In the genomic region with DNA sequence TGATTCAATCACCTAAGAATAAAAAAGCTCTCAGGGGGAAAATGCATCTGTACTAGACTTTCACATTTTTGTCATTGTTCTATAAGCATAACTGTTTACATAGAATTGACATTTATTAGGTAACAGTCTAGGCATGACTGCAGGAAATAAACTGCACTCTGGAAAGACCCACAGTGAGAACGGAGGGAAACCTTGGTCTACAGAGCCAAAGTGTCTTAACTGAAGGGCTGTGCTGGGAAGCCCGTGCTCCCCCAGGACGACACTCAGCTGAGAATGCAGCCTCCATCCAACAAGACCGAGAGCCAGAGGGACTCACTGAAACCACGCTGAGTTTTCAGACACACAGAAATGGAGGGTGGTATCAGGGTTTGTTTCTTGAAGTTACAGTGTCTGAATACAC, we compare ENCODE assay signal across 32 mouse cellular contexts. TPM values are rescaled to one million over a fixed set of nuclear protein-coding genes. Genes with fewer than 3 reads are reported as not detected.
DNase-seq lines count a peak whose midpoint lies in the region; ATAC-seq lines count a peak whose summit lies in the region.
"Had no signal": no experiment of that assay in that cellular context is flagged by ENCODE, and none has a peak within 500 bp of the region (broad histone marks: within the 10 kb centered on the region; RNA-seq: fewer than 3 reads in every experiment).

No protein-coding gene starts in this region.

- no peak overlapping the region for H3K4me2 ChIP-seq in lung, embryonic 15.5 days
- no peak overlapping the region for H3K4me2 ChIP-seq in hindbrain, embryonic 14.5 days (replicated peaks)
- H3K4me2 ChIP-seq: embryonic facial prominence, embryonic 13.5 days; forebrain, embryonic 12.5 days; forebrain, embryonic 15.5 days; heart, embryonic 12.5 days; heart, embryonic 15.5 days; hindbrain, embryonic 13.5 days had no signal

- H3K27ac ChIP-seq in lung, embryonic 15.5 days: peak overlapping the region; percentile 78
- H3K27ac ChIP-seq in hindbrain, embryonic 14.5 days: no peak overlapping the region
- H3K27ac ChIP-seq: embryonic facial prominence, embryonic 13.5 days; forebrain, embryonic 12.5 days; forebrain, embryonic 15.5 days; heart, embryonic 15.5 days; hindbrain, embryonic 10.5 days; hindbrain, embryonic 13.5 days; hindbrain, postnatal 0 days had no signal

- no peaks in the 10 kb centered on the region for H3K9me3 ChIP-seq in lung, embryonic 15.5 days
- no peaks in the 10 kb centered on the region for H3K9me3 ChIP-seq in hindbrain, embryonic 14.5 days (ENCODE audit: control insufficient read depth, low read length)
- H3K9me3 ChIP-seq: embryonic facial prominence, embryonic 13.5 days; forebrain, embryonic 12.5 days; forebrain, embryonic 15.5 days; G1E; heart, embryonic 12.5 days; heart, embryonic 15.5 days; hindbrain, embryonic 10.5 days; hindbrain, embryonic 13.5 days had no signal

- H3K4me3 ChIP-seq in lung, embryonic 15.5 days: no peak overlapping the region
- no peak overlapping the region for H3K4me3 ChIP-seq in hindbrain, embryonic 14.5 days (replicated peaks; ENCODE audit: low read length)
- H3K4me3 ChIP-seq: embryonic facial prominence, embryonic 13.5 days; erythroblast, embryonic 14.5 days; forebrain, embryonic 12.5 days; forebrain, embryonic 15.5 days; heart, embryonic 12.5 days; heart, embryonic 15.5 days; hindbrain, embryonic 10.5 days; hindbrain, embryonic 13.5 days had no signal

- ATAC-seq in lung, embryonic 15.5 days (ENCODE audit: borderline replicate concordance, extremely low read depth, low FRiP score, low TSS enrichment): peak; percentile 85
- no peak for ATAC-seq in hindbrain, embryonic 14.5 days (ENCODE audit: low FRiP score)
- ATAC-seq: forebrain, embryonic 15.5 days; hindbrain, postnatal 0 days; inflammation-experienced regulatory T-cells, adult 6 months; Patski had no signal

- 19% methylated on average over 5 of the region's 5 CpGs for WGBS in lung, embryonic 15.5 days
- 81% methylated on average over 5 of the region's 5 CpGs for WGBS in hindbrain, embryonic 14.5 days

- no peak overlapping the region for H3K9ac ChIP-seq in lung, embryonic 15.5 days
- no peak overlapping the region for H3K9ac ChIP-seq in hindbrain, embryonic 14.5 days
- H3K9ac ChIP-seq: embryonic facial prominence, embryonic 13.5 days; forebrain, embryonic 12.5 days; forebrain, embryonic 15.5 days; heart, embryonic 12.5 days; heart, embryonic 15.5 days; hindbrain, embryonic 13.5 days had no signal

- H3K36me3 ChIP-seq in lung, embryonic 15.5 days: no peaks in the 10 kb centered on the region
- H3K36me3 ChIP-seq in hindbrain, embryonic 14.5 days (replicated peaks; ENCODE audit: control insufficient read depth, insufficient read depth): no peaks in the 10 kb centered on the region
- H3K36me3 ChIP-seq: embryonic facial prominence, embryonic 13.5 days; forebrain, embryonic 12.5 days; forebrain, embryonic 15.5 days; heart, embryonic 12.5 days; heart, embryonic 15.5 days; hindbrain, embryonic 10.5 days; hindbrain, embryonic 13.5 days had no signal

- H3K4me1 ChIP-seq in lung, embryonic 15.5 days: peaks cover 44% of the 10 kb centered on the region
- H3K4me1 ChIP-seq in hindbrain, embryonic 14.5 days (replicated peaks; ENCODE audit: control insufficient read depth, insufficient read depth, low read length): no peaks in the 10 kb centered on the region
- H3K4me1 ChIP-seq: forebrain, embryonic 12.5 days; forebrain, embryonic 15.5 days; hindbrain, embryonic 13.5 days had no signal

- H3K27me3 ChIP-seq in lung, embryonic 15.5 days: no peaks in the 10 kb centered on the region
- no peaks in the 10 kb centered on the region for H3K27me3 ChIP-seq in hindbrain, embryonic 14.5 days (ENCODE audit: control insufficient read depth, insufficient read depth, low read length)
- H3K27me3 ChIP-seq: CH12.LX; embryonic facial prominence, embryonic 13.5 days; forebrain, embryonic 12.5 days; forebrain, embryonic 15.5 days; heart, embryonic 12.5 days; heart, embryonic 15.5 days; hindbrain, embryonic 13.5 days; Patski had no signal

- DNase-seq in adrenal gland, postnatal 14 days: peak; percentile 35
- no peak for DNase-seq in adrenal gland, adult 2 months
- no peak for DNase-seq in lung, postnatal 14 days
- DNase-seq in lung, postnatal 10 days: peak; percentile 15
- no peak for DNase-seq in lung, adult 18-20 months
- no peak for DNase-seq in hindbrain, embryonic 14.5 days (ENCODE audit: low spot score)
- DNase-seq: B cell, adult 2 months; cerebellum, adult 11-12 months; cerebellum, adult 8-10 months; cerebellum, postnatal 10 days; cerebellum, postnatal 36 days; gastrocnemius, postnatal 25 days; heart, adult 18-20 months; heart, postnatal 10 days; heart, postnatal 36 days had no signal

RNA-seq across cellular contexts. Expression of a gene that starts 24.8 kb away (rescaled TPM):
- total RNA-seq in adrenal gland, postnatal 14 days (2021): 23.0 and 27.2 TPM in 2 replicates
- 10 to 100 TPM in 1 of 2 experiments, 1 to 10 TPM in 1; 9.1 to 11.5 TPM for total RNA-seq in adrenal gland, adult 2 months (2021)
- polyA plus RNA-seq in adrenal gland, adult 2 months (2012; rRNA removed): 0.20 TPM in 1 of 2 replicates, not detected in the other
- polyA plus RNA-seq in lung, embryonic 15.5 days (2015; fragmentation: Nextera tagmentation; extraction: Ambion mirVana): 13.0 and 13.7 TPM in 2 replicates
- polyA plus RNA-seq in hindbrain, embryonic 14.5 days (2014; fragmentation: Nextera tagmentation; extraction: Ambion mirVana): 1.7 and 1.9 TPM in 2 replicates

RNA-seq across cellular contexts. Expression of a gene that starts 43.1 kb away (rescaled TPM):
- total RNA-seq in adrenal gland, postnatal 14 days (2021): 0.33 TPM in 1 of 2 replicates, not detected in the other
- under 1 TPM in 1 of 2 experiments, not detected in 1; 0.84 TPM for total RNA-seq in adrenal gland, adult 2 months (2021)
- polyA plus RNA-seq in adrenal gland, adult 2 months (2012; rRNA removed): not detected in 2 replicates
- polyA plus RNA-seq in lung, embryonic 15.5 days (2015; fragmentation: Nextera tagmentation; extraction: Ambion mirVana): 0.52 and 0.67 TPM in 2 replicates
- 0.74 and 2.7 TPM in 2 replicates for polyA plus RNA-seq in hindbrain, embryonic 14.5 days (2014; fragmentation: Nextera tagmentation; extraction: Ambion mirVana)
- total RNA-seq: gastrocnemius, adult 8-10 months; gastrocnemius, postnatal 25 days; heart, adult 18-20 months; heart, postnatal 36 days; hindbrain, postnatal 0 days had no signal
- polyA plus RNA-seq: cortical plate, adult 2 months; erythroblast, embryonic 14.5 days; G1E; gonadal fat pad, adult 2 months; heart, embryonic 12.5 days had no signal

Comparison
In these comparisons a context has a peak if more than half of its experiments do, and no peak if none do; other contexts are left out.
1. DNase-seq: peak in adrenal gland, postnatal 14 days (single experiment) and lung, postnatal 10 days (single experiment); none in adrenal gland, adult 2 months (single experiment), lung, postnatal 14 days (single experiment), lung, adult 18-20 months (0 of 2) and hindbrain, embryonic 14.5 days (single experiment).